Mouse (Mus musculus): ENCODE results near the gene Aes. TPM values are rescaled to one million over a fixed set of nuclear protein-coding genes. Genes with fewer than 3 reads are reported as not detected.

The Aes gene
- 100 to 1,000 TPM; 542 to 558 TPM for total RNA-seq (2021)

- intact Hi-C loops (cut with DNase I): loop anchor here (10.0 kb wide), 1 partner anchor 46 kb away; the partner anchor contains the start of genes BC025920 and Tle6
Observed at GRCm38 (mm10) chr10:81559163-81559626, at the start of gene Aes. Aes (plus strand) TSS chr10:81559488.

DNA sequence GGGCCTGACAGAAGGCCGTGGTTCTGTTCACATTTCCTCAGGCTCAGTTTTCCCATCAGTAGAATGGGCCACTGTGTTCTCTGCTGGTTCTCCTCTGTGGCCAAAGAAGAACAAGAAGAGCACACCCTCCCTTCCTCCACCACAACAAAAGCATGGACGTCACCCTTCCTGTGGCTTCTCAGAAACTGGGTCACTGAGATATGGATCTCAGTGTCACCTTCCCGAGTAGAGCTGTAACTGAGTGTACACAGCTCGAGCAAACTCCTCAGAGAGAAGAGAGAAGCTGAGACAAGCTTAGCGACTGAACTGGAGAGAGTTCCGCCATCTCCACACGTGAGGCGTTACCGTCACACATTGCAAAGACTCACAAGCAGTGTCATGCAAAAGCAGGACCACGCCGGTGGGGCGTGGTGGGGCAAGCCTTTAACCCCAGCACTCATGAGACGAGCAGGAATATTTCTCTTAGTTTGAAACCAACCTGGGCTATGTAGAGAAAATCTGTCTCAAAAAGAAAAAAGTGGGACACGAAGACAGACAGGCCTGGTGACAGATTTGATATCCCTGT, 49.0 kb upstream of the Aes start:
- intact Hi-C loops (cut with DNase I): no loop called here
- DNase-seq (ENCODE audit: extremely low spot score in 1 of 2, low spot score in 2 of 2): no peak

More at GRCm38 (mm10) chr10:81559163-81559626, at the start of gene Aes:
- DNase-seq (ENCODE audit: extremely low spot score in 1 of 2, low spot score in 2 of 2): peak in 1 of 2 experiments; percentile 88

DNA sequence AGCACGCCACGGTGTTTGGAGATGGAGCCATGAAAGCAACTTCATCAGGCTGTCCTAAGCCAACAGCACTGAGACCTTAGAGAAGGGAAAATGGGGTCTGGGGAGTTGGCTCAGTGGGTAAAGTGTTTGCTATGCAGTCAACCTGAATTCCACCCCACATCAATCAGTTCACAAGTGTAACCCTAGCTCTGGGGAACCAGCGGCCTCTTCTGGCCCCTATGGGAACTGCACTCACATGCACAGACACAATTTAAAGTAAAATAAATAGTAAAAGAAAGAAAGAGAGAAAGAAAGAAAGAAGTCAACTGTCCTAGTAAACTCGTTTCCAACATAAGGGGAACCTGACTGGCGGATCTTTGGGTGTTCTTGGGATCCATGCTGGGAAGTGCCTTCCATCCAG, 45.5 kb upstream of the Aes start:
- DNase-seq (ENCODE audit: extremely low spot score in 1 of 2, low spot score in 2 of 2): no peak
- intact Hi-C loops (cut with DNase I): no loop called here

DNA sequence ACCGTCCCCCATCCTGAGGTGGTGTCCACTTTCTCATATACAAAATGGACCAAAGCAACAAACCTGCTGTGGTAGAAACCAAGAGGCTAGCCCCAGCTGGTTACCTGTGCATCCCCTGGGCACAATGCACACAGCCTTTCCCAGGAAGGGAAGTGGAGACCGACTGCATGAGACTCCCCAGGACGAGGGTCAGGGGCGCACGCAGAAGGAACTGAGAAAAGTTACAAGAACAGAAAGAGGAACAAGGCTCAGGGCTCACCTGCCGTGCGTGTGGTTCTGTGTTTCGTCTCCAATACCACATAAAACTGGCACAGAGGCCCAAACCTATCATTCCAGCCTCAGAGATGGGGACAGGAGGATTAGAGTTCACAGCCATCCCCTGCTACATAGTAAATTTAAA, 42.1 kb upstream of the Aes start:
- DNase-seq (ENCODE audit: extremely low spot score in 1 of 2, low spot score in 2 of 2): no peak
- intact Hi-C loops (cut with DNase I): no loop called here

DNA sequence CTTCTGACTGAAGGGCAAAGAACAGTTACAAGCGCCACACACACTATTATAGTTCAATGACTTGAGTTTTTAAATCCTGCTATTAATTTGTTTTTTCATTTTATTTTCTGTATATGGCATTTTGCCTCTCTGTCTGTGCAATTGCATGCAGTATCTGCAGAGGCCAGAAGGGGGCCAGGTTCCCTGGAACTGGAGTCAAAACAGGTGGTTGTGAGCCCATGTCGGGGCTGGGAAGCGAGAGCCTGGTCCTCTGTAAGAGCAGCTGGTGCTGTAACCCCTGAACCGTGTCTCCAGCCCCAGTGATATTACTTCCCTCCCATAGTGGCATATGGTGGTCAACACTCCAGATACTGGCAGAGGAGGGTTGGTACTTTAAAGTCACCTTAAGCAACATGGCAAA, 40.7 kb upstream of the Aes start:
- intact Hi-C loops (cut with DNase I): no loop called here
- peak in 1 of 2 experiments; percentile 77 for DNase-seq (ENCODE audit: extremely low spot score in 1 of 2, low spot score in 2 of 2)

DNA sequence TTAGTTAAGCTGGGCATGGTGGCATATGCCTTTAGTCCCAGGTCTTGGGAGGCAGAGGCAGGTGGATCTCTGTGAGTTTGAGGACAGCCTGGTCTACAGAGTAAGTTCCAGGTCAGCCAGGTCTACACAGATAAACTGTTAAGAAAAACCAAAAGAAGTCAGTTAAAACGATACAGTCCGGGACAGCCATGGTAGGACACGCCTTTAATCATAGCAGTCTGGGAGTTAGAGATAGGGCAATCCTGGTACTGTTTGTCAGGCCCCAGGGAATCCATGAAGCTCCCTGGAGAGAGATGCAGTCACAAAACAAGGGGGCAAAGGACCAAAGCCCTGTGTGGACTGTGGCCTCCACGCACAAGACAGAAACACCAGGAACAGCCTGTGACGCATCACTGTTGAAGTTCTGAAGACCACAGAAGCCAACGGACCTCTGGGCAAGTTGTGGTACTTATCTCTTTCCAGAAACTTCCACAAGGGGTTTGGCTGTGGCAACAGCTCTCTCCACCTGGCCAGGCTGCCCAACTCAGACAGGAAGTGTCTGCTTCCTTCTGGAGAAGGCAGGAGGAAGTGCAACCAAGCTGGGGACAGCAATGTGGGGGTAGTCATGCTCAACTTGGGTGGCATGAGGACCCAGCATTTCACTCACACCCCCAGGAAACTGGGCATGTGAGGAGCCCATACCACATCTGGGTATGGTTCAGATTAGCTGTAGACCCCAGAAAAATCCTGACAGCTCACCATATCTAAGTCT, 39.9 kb upstream of the Aes start:
- intact Hi-C loops (cut with DNase I): no loop called here
- no peak for DNase-seq (ENCODE audit: extremely low spot score in 1 of 2, low spot score in 2 of 2)

DNA sequence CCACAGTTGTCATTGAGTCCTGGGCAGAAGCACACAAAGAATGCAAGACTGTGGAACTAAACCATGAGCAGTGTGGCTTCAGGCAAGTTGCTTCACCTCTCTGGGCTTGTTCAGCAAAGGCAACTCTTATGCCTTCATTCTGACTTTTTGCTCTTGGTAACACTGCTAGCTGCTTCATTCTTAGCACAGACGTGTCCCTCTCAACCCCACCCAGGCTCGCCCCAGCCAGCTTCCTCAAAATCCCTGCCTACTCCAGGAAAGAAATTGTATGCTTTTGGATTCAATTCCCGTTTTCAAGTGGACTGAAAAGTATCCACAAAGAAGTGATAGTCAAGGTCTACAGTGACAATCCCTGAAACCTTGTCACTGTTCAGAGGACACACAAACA, 39.3 kb upstream of the Aes start:
- no peak for DNase-seq (ENCODE audit: extremely low spot score in 1 of 2, low spot score in 2 of 2)
- intact Hi-C loops (cut with DNase I): no loop called here

DNA sequence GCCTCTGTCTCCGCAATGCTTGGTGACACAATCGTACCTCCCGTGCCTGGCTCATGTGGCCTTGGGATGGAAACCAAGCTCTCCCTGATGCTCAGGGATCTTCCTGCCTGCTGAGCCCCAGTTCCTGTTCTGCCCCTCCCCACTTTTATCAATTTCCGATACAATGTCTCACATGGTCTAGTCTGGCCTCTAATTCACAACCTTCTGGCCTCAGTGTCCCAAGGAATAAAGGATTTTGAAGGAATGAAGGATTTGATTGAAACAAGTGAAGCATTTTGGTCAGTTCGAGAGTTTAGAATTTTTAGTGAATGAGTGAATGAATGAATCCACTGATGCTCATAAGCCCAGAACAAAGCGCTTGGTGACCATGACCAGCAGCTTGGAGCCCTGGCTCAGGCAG, 36.1 kb upstream of the Aes start:
- intact Hi-C loops (cut with DNase I): no loop called here
- no peak for DNase-seq (ENCODE audit: extremely low spot score in 1 of 2, low spot score in 2 of 2)

- intact Hi-C loops (cut with DNase I): no loop called here
- no peak for DNase-seq (ENCODE audit: extremely low spot score in 1 of 2, low spot score in 2 of 2)
Observed at GRCm38 (mm10) chr10:81523570-81523969, 35.7 kb upstream of the Aes start.

- intact Hi-C loops (cut with DNase I): no loop called here
- no peak for DNase-seq (ENCODE audit: extremely low spot score in 1 of 2, low spot score in 2 of 2)
Observed at GRCm38 (mm10) chr10:81524051-81524605, 35.2 kb upstream of the Aes start, which contains the start of gene Gna15. Gna15 (minus strand) TSS chr10:81524225.

DNA sequence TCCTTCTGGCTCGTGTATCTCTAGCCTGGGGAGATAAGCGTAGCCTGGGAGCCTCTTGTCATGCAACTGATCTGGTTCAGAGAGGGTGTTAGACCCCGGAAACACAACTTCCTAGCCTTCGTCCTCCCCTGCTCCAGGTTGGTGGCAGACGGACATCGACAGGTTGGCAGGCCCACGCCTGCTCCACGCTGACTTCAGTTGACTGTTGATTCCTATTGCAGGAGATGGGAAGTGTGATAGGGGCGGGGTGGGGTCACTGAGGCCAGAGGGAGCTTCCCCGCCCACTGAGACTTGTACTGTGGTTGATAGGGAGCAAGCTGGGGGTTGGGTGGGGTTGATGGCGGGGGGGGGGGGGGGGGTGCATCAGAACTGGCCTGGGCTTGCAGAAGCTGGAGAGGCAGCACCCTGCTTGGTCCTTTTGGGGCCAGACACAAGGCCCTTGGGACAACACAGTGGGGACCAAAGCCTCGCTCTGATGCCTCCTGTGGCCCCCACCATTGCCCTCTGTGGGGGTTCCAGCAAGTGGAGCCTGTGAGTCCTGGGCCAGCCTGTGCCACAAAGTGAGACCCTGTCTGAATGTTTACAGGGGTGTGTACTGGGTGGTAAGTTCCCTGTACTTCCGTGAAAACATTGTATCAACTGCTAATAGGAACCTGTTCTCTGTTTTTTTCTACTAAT, 34.1 kb upstream of the Aes start:
- DNase-seq (ENCODE audit: extremely low spot score in 1 of 2, low spot score in 2 of 2): no peak
- intact Hi-C loops (cut with DNase I): no loop called here

DNA sequence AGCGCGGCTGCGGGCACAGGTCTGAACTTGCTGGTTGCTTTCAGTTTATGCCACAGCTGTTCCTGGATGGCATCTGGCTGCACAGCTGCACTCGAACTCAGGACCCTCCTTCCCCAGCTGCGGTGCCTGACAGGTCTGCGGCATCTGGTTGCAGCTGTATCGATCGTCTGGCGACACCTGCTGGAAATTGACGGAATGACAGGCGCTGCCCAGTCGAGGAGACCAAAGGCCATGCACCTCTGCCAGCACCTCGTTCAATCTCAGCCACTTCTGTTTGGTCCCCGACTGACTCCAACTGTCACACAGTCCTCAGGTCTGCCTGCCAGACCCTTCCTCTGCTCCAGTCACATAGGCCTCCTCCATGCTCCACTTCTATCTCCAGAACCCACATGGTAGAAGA, 32.5 kb upstream of the Aes start:
- intact Hi-C loops (cut with DNase I): no loop called here
- DNase-seq (ENCODE audit: extremely low spot score in 1 of 2, low spot score in 2 of 2): peak in 1 of 2 experiments; percentile 76

DNA sequence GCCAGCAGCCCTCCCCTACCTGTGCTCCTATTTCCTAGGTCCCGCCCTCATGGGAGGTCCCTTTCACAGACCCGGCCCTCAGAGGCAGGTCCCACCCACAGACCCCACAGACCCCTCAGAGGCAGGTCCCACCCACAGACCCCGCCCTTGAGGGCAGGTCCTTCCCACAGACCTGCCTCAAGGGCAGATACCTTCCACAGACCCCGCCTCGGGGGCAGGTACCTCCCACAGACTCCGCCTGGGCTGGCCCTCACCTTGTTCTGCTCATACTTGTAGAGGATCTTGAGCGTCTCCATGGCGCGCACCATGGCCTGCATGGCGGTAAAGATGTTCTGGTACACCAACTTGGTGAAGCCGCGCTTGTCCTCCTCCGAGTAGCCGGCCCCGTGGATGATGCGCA, 24.5 kb upstream of the Aes start:
- intact Hi-C loops (cut with DNase I): loop anchor here (5.0 kb wide), 1 partner anchor 33 kb away; the partner anchor contains the start of gene S1pr4

DNA sequence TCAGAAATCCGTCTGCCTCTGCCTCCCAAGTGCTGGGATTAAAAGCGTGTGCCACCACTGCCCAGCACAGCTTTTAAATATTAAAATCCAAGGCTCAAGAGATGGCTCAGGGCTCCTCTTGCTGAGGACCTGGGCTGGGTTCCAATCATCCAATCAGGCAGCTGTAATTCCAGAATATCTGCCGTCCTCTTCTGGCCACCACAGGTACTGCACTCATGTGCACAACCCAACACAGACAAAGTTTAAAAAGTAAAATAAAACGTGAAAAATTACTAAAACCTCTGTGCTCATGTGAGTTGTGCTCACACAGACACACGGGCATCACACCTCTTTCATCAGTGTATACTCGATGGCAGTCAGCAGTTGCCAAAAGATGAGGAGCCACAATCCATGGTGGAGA, 22.6 kb upstream of the Aes start:
- DNase-seq (ENCODE audit: extremely low spot score in 1 of 2, low spot score in 2 of 2): no peak
- intact Hi-C loops (cut with DNase I): loop anchor here (5.0 kb wide), 1 partner anchor 34 kb away; the partner anchor contains the start of gene S1pr4

More for the DNA sequence above, 24.5 kb upstream of the Aes start:
- no peak for DNase-seq (ENCODE audit: extremely low spot score in 1 of 2, low spot score in 2 of 2)

GRCm38 (mm10) chr10:81537429-81537828, 21.9 kb upstream of the Aes start:
- intact Hi-C loops (cut with DNase I): loop anchor here (5.0 kb wide), 1 partner anchor 35 kb away; the partner anchor contains the start of gene S1pr4
- DNase-seq (ENCODE audit: extremely low spot score in 1 of 2, low spot score in 2 of 2): no peak

DNA sequence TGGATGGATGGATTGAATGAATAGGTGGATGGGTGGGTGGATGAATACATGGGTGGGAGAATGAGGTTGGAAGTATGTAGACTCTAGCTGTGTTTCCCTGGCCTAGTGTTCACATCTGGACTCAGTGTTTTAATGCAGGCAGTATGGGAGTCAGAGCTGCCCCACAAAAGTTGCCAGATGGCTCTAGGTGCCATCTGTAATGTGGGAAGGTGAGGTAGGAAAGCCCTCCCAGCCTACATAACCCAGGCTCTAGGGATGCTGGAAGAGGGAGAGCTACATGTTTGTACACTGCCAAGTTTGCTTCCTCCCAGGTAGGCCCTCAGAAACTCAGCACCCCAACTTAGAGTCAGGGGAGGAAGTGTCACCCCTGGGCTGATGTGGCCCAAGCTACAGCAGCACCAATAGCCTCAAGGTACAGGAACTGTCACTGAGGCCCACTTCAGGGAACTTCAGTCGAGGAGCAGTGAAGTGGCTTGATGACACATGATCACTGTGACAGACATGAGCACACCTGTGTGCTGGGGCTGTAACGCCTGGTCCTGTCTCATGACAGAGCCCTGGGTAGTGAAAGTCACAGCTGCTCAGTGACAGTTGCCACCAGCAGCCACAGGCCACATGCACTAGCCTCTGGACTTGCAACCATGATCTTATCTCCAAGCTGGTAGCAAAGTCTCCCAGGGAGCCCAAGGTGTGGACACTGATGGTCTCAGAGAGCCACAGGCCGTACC, 20.8 kb upstream of the Aes start:
- intact Hi-C loops (cut with DNase I): loop anchor here (5.0 kb wide), 1 partner anchor 36 kb away; the partner anchor contains the start of gene S1pr4
- no peak for DNase-seq (ENCODE audit: extremely low spot score in 1 of 2, low spot score in 2 of 2)

- intact Hi-C loops (cut with DNase I): no loop called here
- DNase-seq (ENCODE audit: extremely low spot score in 1 of 2, low spot score in 2 of 2): no peak
Observed at GRCm38 (mm10) chr10:81541363-81541762, 17.9 kb upstream of the Aes start.

- peak in 1 of 2 experiments; percentile 81 for DNase-seq (ENCODE audit: extremely low spot score in 1 of 2, low spot score in 2 of 2)
- intact Hi-C loops (cut with DNase I): no loop called here
Observed at GRCm38 (mm10) chr10:81541803-81542202, 17.5 kb upstream of the Aes start.
